Mouse (Mus musculus): ENCODE results near the gene Gpr68. TPM values are rescaled to one million over a fixed set of nuclear protein-coding genes. Genes with fewer than 3 reads are reported as not detected.
A peak's percentile ranks its signal among the peaks of the same experiment; 100 is the strongest.

Gene Gpr68
- polyA plus RNA-seq, 1 experiment from 2014 or later: 0.62 TPM

- Histone ChIP-seq H3K4me1 (replicated peaks) (no peaks in the 10 kb centered on the region), H3K36me3 (no peaks in the 10 kb centered on the region), H3K9ac (no peak overlapping the region), H3K9me3 (no peaks in the 10 kb centered on the region), H3K27ac (no peak overlapping the region), H3K27me3 (replicated peaks) (no peaks in the 10 kb centered on the region), H3K4me3 (replicated peaks) (no peak overlapping the region), H3K4me2 (replicated peaks) (no peak overlapping the region)
- WGBS: 83% methylated on average over 6 of the region's 6 CpGs
- ATAC-seq: no peak
Measured at GRCm38 (mm10) chr12:100839926-100840325, 68.1 kb downstream of the Gpr68 start.

DNA sequence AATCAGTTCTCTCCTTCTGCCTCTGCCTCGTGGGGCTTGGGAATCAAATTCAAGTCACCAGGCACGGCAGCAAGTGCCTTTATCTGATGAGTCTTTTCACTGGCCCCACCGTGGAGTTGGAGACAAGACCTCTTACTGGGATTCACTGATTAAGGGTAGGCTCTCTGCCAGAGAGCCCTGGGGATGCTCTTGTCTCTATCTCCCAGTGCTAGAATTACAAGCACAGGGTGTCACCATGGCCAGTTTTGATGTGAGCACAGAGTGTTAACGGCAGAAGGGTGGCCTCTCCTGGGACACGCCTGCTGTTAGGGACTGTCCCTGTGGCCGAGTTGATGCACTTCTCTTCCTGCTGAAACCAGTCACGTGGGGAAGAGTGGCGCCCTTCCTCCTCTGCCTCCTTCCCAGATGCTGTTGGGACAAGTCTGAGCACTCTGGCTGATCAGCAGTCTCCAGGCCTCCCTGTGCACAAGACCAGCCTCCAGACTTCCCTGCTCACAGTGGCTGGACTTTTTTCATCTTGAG is 68.9 kb downstream of the Gpr68 start:
- no peaks in the 10 kb centered on the region for H3K9me3 ChIP-seq
- ATAC-seq: peak; percentile 52; the same call in 1 of the 2 replicates
- H3K4me3 ChIP-seq (replicated peaks): no peak overlapping the region
- no peaks in the 10 kb centered on the region for H3K36me3 ChIP-seq
- H3K4me2 ChIP-seq (replicated peaks): no peak overlapping the region
- no peak overlapping the region for H3K27ac ChIP-seq
- 33% methylated on average over 8 of the region's 8 CpGs for WGBS
- no peaks in the 10 kb centered on the region for H3K27me3 ChIP-seq (replicated peaks)
- no peaks in the 10 kb centered on the region for H3K4me1 ChIP-seq (replicated peaks)
- H3K9ac ChIP-seq: no peak overlapping the region

- ATAC-seq: no peak
- WGBS: 81% methylated on average over 3 of the region's 3 CpGs
- Histone ChIP-seq H3K27me3 (replicated peaks) (no peaks in the 10 kb centered on the region), H3K4me1 (replicated peaks) (no peaks in the 10 kb centered on the region), H3K4me2 (replicated peaks) (no peak overlapping the region), H3K4me3 (replicated peaks) (no peak overlapping the region), H3K27ac (no peak overlapping the region), H3K36me3 (no peaks in the 10 kb centered on the region), H3K9me3 (no peaks in the 10 kb centered on the region), H3K9ac (no peak overlapping the region)
Measured at GRCm38 (mm10) chr12:100837208-100837607, 70.8 kb downstream of the Gpr68 start.

DNA sequence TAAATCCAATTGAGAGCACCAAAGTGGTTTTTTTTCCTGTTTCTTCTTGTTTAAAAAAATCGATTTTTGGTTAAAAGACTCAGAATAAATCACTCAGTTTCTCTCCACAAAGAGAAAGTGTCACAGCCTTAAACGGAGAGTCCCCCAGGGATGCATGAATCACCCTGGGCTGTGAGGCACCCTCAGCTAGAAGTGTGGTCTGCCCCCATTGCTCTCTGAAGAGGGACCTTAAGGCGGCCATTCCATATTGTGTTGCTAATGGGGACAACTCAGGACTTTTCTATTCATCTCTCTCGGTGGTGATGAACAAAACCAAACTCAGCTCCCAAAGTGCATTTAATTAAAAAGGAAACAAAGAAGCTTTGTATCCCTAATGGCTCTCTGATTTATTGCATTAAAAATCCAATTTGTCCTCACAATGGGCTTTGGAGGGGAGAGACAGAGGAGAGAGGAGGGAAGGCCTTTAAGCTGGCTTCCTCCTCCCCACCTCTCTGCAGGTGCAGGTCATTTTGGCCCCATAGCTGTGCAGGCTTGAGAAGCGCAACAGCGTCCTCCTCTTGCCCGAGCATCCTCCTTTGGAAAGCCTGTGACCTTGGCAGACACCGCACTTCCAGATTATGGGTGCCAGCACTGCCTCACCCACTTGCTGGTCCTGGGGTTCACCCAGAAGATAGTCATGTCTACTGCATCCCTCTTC is 76.2 kb downstream of the Gpr68 start:
- Histone ChIP-seq H3K27me3 (replicated peaks) (no peaks in the 10 kb centered on the region), H3K4me2 (replicated peaks) (no peak overlapping the region), H3K9ac (no peak overlapping the region), H3K9me3 (no peaks in the 10 kb centered on the region), H3K4me1 (replicated peaks) (no peaks in the 10 kb centered on the region), H3K36me3 (no peaks in the 10 kb centered on the region), H3K27ac (no peak overlapping the region), H3K4me3 (replicated peaks) (no peak overlapping the region)
- 67% methylated on average over 8 of the region's 8 CpGs for WGBS
- no peak for ATAC-seq

GRCm38 (mm10) chr12:100831021-100831420 is 77.0 kb downstream of the Gpr68 start:
- WGBS: 90% methylated on average over 2 of the region's 2 CpGs
- H3K9ac ChIP-seq: no peak overlapping the region
- ATAC-seq: no peak
- no peaks in the 10 kb centered on the region for H3K4me1 ChIP-seq (replicated peaks)
- H3K4me2 ChIP-seq (replicated peaks): no peak overlapping the region
- no peaks in the 10 kb centered on the region for H3K9me3 ChIP-seq
- no peaks in the 10 kb centered on the region for H3K27me3 ChIP-seq (replicated peaks)
- H3K36me3 ChIP-seq: no peaks in the 10 kb centered on the region
- no peak overlapping the region for H3K4me3 ChIP-seq (replicated peaks)
- H3K27ac ChIP-seq: no peak overlapping the region

Other genes starting within 250 kb of the Gpr68 start
- 2.5 and 2.8 TPM in 2 replicates for gene Rps6ka5, start 181.2 kb downstream of the Gpr68 start, polyA plus RNA-seq (2015; fragmentation: Nextera tagmentation; extraction: Ambion mirVana)
- 2.5 TPM in 2 replicates for gene Dglucy, start 129.1 kb downstream of the Gpr68 start, polyA plus RNA-seq (2015; fragmentation: Nextera tagmentation; extraction: Ambion mirVana)
- 13.6 and 14.9 TPM in 2 replicates for gene Ccdc88c, start 120.9 kb upstream of the Gpr68 start, polyA plus RNA-seq (2015; fragmentation: Nextera tagmentation; extraction: Ambion mirVana)
- gene Ppp4r3a, start 175.5 kb upstream of the Gpr68 start, polyA plus RNA-seq (2015; fragmentation: Nextera tagmentation; extraction: Ambion mirVana): 36.2 and 41.8 TPM in 2 replicates

Data from intestine, embryonic 15.5 days (tissue).